Mouse (Mus musculus) neural tube, embryonic 13.5 days (tissue): ENCODE data around the gene Zcchc4. TPM values are rescaled to one million over a fixed set of nuclear protein-coding genes. Genes with fewer than 3 reads are reported as not detected.
A peak's percentile ranks its signal among the peaks of the same experiment; 100 is the strongest.

Experiments used
- ATAC-seq: fragments of 200-750 bp; cut with Nextera tagmentation; 2 replicates; pipeline ENCODE4 v1.8.0; 2017; ENCODE audit warnings: low read depth, mild to moderate bottlenecking, moderate TSS enrichment, moderate library complexity
- H3K27ac ChIP-seq: fragments of 300-500 bp; sonication (generic); replicated peaks from 2 replicates; pipeline ENCODE4 v1.5.1; 2015; ENCODE audit warnings: moderate library complexity, mild to moderate bottlenecking, inconsistent platforms
- H3K27me3 ChIP-seq: fragments of 300-500 bp; sonication (generic); 2 replicates; pipeline ENCODE4 v1.6.1; 2015; ENCODE audit warnings: mild to moderate bottlenecking, inconsistent platforms
- H3K36me3 ChIP-seq: fragments of 300-500 bp; sonication (generic); 2 replicates; pipeline ENCODE4 v1.6.1; 2015; ENCODE audit warnings: mild to moderate bottlenecking, inconsistent platforms
- H3K4me1 ChIP-seq: fragments of 300-500 bp; sonication (generic); replicated peaks from 2 replicates; pipeline ENCODE4 v1.6.1; 2015; ENCODE audit warnings: inconsistent platforms
- H3K4me2 ChIP-seq: fragments of 300-500 bp; sonication (generic); 2 replicates; pipeline ENCODE4 v1.6.1; 2015; ENCODE audit warnings: inconsistent platforms, mild to moderate bottlenecking, moderate library complexity
- H3K4me3 ChIP-seq: fragments of 300-500 bp; sonication (generic); 2 replicates; pipeline ENCODE4 v1.5.1; 2015; ENCODE audit warnings: mild to moderate bottlenecking, inconsistent platforms
- H3K9ac ChIP-seq: fragments of 300-500 bp; sonication (generic); 2 replicates; pipeline ENCODE4 v1.6.1; 2015; ENCODE audit warnings: moderate library complexity, mild to moderate bottlenecking, inconsistent platforms
- H3K9me3 ChIP-seq: fragments of 300-500 bp; sonication (generic); 2 replicates; pipeline ENCODE4 v1.6.1; 2016; ENCODE audit warnings: inconsistent platforms
- WGBS: fragments of 180-500 bp; shearing (Covaris S2); methylation state at CpG from one replicate; pipeline ENCODE4 v1.1.7; 2015; 5-methylcytosine and 5-hydroxymethylcytosine counted together
- polyA plus RNA-seq: library from polyadenylated mRNA; unstranded; fragments of >200 nt; fragmentation: Nextera tagmentation; extraction: Ambion mirVana; gene quantifications from 2 replicates; pipeline ENCODE4 v1.2.1, GENCODE M21; 2015

Zcchc4 gene
- polyA plus RNA-seq, 1 experiment from 2014 or later, result 11.4 TPM

DNA sequence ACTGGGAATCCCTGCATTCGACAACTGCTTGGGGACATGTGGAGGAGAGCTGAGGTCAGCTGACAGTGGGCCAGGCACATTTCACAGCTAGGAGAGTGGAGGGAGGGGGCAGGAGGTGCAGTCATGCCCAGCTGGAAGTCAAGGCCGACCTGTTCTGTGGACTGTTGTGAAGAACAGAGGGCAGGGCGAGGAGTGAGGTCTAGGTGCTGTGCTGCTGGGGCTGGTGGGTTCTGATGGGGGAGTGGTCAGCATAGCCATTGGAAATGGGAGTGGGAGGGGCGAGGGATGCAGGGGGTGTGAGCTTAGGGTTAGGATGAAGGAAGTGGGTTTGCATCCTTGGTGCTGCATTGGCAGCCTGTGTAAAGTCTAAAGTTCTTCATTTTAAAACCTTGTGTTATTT, 30.6 kb downstream of the Zcchc4 start:
- Histone ChIP-seq H3K9me3 (no peaks in the 10 kb centered on the region), H3K4me3 (no peak overlapping the region), H3K36me3 (peaks cover 49% of the 10 kb centered on the region), H3K4me1 (no peaks in the 10 kb centered on the region), H3K27ac (no peak overlapping the region), H3K27me3 (no peaks in the 10 kb centered on the region), H3K9ac (no peak overlapping the region), H3K4me2 (no peak overlapping the region)
- WGBS, result 68% methylated on average over 4 of the region's 4 CpGs
- no peak for ATAC-seq

DNA sequence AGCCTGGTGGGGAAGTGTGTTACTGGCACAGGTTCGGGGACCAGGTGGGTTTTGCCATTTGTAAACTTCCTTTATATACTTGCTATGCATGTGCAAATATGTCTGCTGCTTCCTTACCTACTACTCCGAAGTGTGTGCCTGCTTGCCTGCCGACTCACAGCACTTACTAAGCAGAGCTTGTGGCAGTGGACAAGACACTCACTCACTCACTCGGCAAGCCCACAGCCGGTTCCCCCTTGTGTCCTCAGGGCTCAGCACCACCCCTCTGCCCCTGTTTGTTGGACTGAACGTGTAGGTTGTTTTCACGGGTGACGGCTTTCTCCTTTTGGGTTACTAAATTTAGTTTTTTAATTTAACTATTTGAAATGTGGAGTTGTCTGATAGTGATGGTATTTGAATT, 31.1 kb downstream of the Zcchc4 start:
- H3K9ac ChIP-seq, result no peak overlapping the region
- H3K27ac ChIP-seq, result no peak overlapping the region
- no peaks in the 10 kb centered on the region for H3K27me3 ChIP-seq
- no peak overlapping the region for H3K4me3 ChIP-seq
- ATAC-seq, result no peak
- H3K36me3 ChIP-seq, result peaks cover 49% of the 10 kb centered on the region
- no peak overlapping the region for H3K4me2 ChIP-seq
- WGBS, result 89% methylated on average over 8 of the region's 8 CpGs
- H3K4me1 ChIP-seq, result no peaks in the 10 kb centered on the region
- H3K9me3 ChIP-seq, result no peaks in the 10 kb centered on the region

DNA sequence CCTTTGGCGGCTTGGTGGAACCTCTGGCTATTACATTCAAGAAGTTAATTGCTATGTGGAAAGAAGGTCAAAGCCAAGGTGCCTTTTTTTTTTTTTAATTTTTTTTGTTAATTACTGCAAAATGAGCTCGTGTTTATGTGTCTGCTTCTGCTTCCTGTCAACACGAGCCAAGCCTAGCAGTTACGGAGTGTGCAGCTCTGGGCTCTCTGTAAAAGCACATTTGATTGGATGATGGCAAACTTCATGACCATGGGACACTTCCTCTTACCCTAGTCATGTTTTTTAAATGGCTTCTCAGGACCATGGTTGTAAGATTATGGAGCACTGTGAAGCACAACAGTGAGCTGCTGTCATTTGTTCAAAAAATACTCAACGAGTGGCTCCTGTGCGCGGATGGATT, 31.8 kb downstream of the Zcchc4 start:
- no peak overlapping the region for H3K4me2 ChIP-seq
- no peak overlapping the region for H3K27ac ChIP-seq
- no peak overlapping the region for H3K4me3 ChIP-seq
- ATAC-seq, result no peak
- 92% methylated on average over 7 of the region's 7 CpGs for WGBS
- H3K9me3 ChIP-seq, result no peaks in the 10 kb centered on the region
- H3K9ac ChIP-seq, result no peak overlapping the region
- no peaks in the 10 kb centered on the region for H3K27me3 ChIP-seq
- H3K36me3 ChIP-seq, result peaks cover 49% of the 10 kb centered on the region
- H3K4me1 ChIP-seq, result no peaks in the 10 kb centered on the region

DNA sequence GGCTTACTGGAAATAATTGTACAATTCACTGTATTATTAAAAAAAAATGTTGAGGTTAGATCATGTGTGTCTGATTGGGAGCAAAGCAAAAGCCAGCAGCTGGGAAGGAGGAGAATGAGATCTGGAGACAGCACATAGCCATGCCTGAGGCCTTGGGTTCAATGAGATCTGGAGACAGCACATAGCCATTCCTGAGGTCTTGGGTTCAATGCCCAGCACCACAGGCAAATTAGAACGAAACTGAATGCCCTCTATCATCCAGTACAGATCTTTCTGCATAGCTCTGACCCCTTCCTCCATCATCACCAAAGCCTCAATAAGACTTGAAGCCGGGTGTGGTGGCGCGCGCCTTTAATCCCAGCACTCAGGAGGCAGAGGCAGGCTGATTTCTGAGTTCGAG, 35.2 kb downstream of the Zcchc4 start:
- H3K9me3 ChIP-seq, result no peaks in the 10 kb centered on the region
- no peak overlapping the region for H3K27ac ChIP-seq
- 98% methylated on average over 6 of the region's 6 CpGs for WGBS
- H3K27me3 ChIP-seq, result no peaks in the 10 kb centered on the region
- no peak overlapping the region for H3K4me2 ChIP-seq
- peaks cover 33% of the 10 kb centered on the region for H3K36me3 ChIP-seq
- H3K4me1 ChIP-seq, result no peaks in the 10 kb centered on the region
- no peak for ATAC-seq
- no peak overlapping the region for H3K4me3 ChIP-seq
- H3K9ac ChIP-seq, result no peak overlapping the region

DNA sequence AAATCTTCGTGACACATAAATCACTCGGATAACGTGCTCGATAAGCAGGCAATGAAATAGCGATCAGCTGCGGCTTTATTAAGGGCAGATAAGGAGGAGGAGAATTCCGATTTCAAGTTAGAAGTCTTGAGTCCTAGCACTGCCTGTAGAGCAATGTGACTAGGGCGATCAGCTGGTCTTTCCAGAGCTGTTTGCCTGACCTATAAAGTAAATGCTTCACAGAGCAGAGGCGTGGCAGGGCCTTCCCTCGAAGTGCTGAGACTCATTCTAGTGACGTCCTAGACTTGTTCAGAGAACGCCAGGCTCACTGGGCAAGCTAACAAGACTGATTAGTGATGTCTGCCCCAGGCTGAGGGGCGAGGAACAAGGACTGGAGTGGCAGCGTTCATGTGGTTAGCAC, 35.8 kb downstream of the Zcchc4 start:
- H3K4me2 ChIP-seq, result no peak overlapping the region
- ATAC-seq, result no peak
- H3K27ac ChIP-seq, result no peak overlapping the region
- no peaks in the 10 kb centered on the region for H3K4me1 ChIP-seq
- H3K9me3 ChIP-seq, result no peaks in the 10 kb centered on the region
- no peak overlapping the region for H3K4me3 ChIP-seq
- 88% methylated on average over 14 of the region's 14 CpGs for WGBS
- peaks cover 36% of the 10 kb centered on the region for H3K36me3 ChIP-seq
- no peak overlapping the region for H3K9ac ChIP-seq
- no peaks in the 10 kb centered on the region for H3K27me3 ChIP-seq

DNA sequence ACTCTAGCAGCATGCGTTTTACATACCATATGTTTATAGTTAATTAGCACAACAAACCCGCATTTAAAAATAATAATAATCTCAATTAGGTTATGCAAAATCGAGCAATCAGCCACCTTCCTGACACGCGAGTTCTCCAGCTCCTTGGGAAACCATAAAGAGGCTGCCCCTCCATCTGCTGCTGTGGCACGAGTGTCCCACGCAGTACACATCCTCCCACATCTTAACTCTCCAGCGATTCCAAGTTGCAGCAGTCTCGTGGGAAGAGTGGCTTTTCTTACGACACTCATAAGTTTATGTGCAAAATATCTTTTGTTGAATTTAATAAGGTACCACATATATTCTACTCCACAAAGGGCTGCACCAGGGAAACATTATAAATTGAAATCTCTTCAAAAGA, 37.2 kb downstream of the Zcchc4 start:
- Histone ChIP-seq H3K4me1 (no peaks in the 10 kb centered on the region), H3K4me3 (no peak overlapping the region), H3K27ac (no peak overlapping the region), H3K9me3 (no peaks in the 10 kb centered on the region), H3K27me3 (no peaks in the 10 kb centered on the region), H3K9ac (no peak overlapping the region), H3K4me2 (no peak overlapping the region), H3K36me3 (peaks cover 33% of the 10 kb centered on the region)
- no peak for ATAC-seq
- WGBS, result 85% methylated on average over 10 of the region's 10 CpGs

DNA sequence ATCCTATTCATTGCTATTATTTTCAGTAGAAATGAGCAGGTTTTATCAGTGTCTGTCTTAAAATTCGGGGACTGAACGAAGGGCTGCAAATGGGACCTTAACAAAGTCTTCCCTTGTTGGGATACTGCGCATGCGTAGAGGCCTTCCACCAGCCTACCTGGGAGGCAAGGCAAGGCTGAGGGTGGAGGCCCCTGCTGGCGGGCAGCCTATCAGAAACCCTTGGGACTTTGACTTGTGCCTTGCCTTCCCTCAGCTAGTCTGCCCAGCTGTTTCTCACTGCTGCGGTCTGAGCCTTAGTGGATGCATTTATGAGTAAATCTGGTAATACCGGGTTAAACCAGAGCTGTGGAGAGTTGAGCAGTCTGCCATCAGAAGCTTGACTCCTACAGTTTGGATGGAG, 38.1 kb downstream of the Zcchc4 start:
- no peaks in the 10 kb centered on the region for H3K4me1 ChIP-seq
- WGBS, result 91% methylated on average over 7 of the region's 7 CpGs
- no peaks in the 10 kb centered on the region for H3K27me3 ChIP-seq
- no peak overlapping the region for H3K9ac ChIP-seq
- no peak overlapping the region for H3K4me3 ChIP-seq
- ATAC-seq, result no peak
- no peak overlapping the region for H3K27ac ChIP-seq
- no peaks in the 10 kb centered on the region for H3K9me3 ChIP-seq
- H3K4me2 ChIP-seq, result no peak overlapping the region
- peaks cover 24% of the 10 kb centered on the region for H3K36me3 ChIP-seq

DNA sequence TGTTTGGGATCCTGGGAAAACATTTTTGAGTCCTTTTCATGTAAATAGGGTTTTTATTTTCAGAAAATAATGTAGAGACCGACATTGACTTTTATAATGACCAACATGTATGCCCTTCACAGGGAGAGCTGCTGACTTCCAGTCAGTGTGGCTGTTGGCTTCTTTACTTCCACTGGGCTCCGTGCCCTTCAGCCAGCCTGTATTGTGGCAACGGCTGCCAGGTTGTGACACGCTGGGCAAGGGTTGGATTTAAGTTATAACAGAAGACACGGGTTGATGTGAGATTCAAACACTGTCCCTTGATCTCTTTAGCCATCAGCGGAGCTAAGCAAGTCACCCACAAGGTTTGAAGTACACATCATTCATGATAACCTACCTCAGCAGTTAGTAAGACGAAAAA, 43.5 kb downstream of the Zcchc4 start:
- no peaks in the 10 kb centered on the region for H3K27me3 ChIP-seq
- no peaks in the 10 kb centered on the region for H3K4me1 ChIP-seq
- H3K36me3 ChIP-seq, result peaks cover 17% of the 10 kb centered on the region
- H3K4me2 ChIP-seq, result no peak overlapping the region
- no peaks in the 10 kb centered on the region for H3K9me3 ChIP-seq
- no peak overlapping the region for H3K4me3 ChIP-seq
- H3K9ac ChIP-seq, result no peak overlapping the region
- WGBS, result 91% methylated on average over 7 of the region's 7 CpGs
- no peak for ATAC-seq
- H3K27ac ChIP-seq, result no peak overlapping the region

DNA sequence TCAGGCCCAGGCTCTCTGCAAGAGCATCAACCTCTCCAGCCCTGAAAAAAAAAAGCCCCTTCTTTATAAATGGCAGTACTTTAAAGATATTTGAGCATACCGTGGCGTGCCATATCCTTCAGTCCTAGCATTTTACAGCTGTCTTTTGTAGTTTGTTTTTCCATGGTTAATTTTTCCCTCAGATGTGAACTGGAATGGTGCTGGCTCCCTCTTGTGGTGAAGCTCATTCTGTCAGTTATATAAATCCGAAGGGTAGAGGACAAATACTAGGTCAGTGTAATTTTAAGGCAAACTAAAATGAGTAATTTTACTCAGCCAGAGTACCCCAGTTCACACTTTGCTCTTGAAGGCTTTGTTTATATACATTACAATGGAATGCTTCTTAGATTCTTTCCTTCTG, 46.5 kb downstream of the Zcchc4 start:
- Histone ChIP-seq H3K27ac (no peak overlapping the region), H3K36me3 (peaks cover 18% of the 10 kb centered on the region), H3K4me3 (no peak overlapping the region), H3K9ac (no peak overlapping the region), H3K4me2 (no peak overlapping the region), H3K9me3 (no peaks in the 10 kb centered on the region), H3K27me3 (no peaks in the 10 kb centered on the region), H3K4me1 (no peaks in the 10 kb centered on the region)
- WGBS, result 34% methylated on average over 3 of the region's 3 CpGs
- ATAC-seq, result no peak

DNA sequence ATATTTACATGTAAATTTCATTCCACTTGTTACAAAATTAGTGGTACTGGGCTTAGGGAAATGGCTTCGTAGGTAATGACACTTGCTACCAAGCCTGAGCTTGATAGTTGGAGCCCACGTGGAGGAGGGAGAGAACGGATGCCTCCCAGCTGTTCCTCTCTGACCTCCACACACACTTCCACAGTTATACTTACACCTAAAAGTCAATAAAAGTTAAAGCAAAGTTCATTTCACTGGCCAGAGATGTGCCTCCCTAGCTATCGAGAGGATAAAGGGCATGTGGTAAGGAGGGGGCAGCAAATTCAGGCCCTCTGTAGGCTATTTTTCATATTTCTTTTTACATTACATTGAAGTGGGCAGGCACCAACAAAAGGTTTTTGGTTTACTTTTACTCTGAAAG, 52.7 kb downstream of the Zcchc4 start:
- Histone ChIP-seq H3K4me1 (no peaks in the 10 kb centered on the region; the same call in 1 of the 2 replicates), H3K27me3 (no peaks in the 10 kb centered on the region), H3K9ac (no peak overlapping the region), H3K4me3 (no peak overlapping the region), H3K36me3 (peaks cover 5% of the 10 kb centered on the region; the same call in 1 of the 2 replicates), H3K27ac (no peak overlapping the region), H3K4me2 (no peak overlapping the region), H3K9me3 (no peaks in the 10 kb centered on the region)
- 88% methylated on average over 4 of the region's 4 CpGs for WGBS
- no peak for ATAC-seq

DNA sequence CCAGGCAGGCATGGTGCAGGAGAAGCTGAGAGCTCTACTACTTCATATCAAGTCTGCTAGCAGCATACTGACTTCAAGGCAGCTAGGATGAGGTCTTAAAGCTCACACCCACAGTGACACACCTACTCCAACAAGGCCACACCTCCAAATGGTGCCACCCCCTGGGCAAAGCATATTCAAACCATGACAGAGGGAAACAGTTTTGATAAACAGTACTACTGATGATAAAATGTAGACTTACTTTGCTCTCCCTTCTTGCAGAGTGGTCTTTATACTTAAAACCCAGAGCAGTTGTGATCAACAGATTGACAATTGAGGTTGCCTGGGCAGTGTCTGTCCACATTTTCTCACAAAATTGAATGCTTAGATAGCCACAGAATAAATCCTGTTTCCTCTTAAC, 57.8 kb downstream of the Zcchc4 start:
- H3K36me3 ChIP-seq, result peaks cover 15% of the 10 kb centered on the region; the same call in 1 of the 2 replicates
- no peaks in the 10 kb centered on the region for H3K9me3 ChIP-seq
- no peaks in the 10 kb centered on the region for H3K27me3 ChIP-seq
- no peak for ATAC-seq
- peaks cover 23% of the 10 kb centered on the region for H3K4me1 ChIP-seq
- H3K4me2 ChIP-seq, result peak overlapping the region; percentile 80
- peak overlapping the region; percentile 60 for H3K4me3 ChIP-seq
- peak overlapping the region; percentile 65; the same call in 1 of the 2 replicates for H3K9ac ChIP-seq
- peak overlapping the region; percentile 83 for H3K27ac ChIP-seq

DNA sequence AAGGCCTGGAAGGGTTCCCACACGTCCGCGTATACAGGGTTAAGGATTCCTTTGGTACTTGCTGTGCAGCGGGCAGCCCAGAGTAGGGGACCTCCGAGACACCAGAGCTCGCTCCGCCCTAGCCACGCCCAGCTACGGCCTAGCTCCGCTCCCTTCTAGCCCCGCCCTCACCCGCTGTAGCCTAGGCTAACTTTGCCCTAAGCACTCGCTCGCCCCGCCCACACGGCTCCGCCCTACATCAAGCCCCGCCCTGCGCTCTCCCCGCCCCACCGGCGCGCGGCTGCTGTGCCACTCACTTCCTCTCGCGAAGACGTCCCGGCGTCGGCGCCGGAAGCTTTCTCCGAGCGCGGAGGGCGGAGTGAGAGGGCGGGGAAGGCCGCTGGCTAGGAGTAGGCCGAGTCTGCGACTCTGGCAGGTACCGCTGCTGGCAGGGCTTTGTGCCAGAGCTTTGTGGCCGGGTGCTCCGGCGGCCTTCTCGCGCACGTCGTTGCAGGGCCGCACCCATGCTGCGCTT, 58.6 kb downstream of the Zcchc4 start, which contains the start of gene Anapc4:
Gene Anapc4 (plus strand): TSS at position 252 of the 514 bp plus-strand sequence.
- Histone ChIP-seq H3K9ac (peak within 1 kb of the TSS; percentile 84), H3K27me3 (no peaks in the 10 kb centered on the region), H3K27ac (peak within 1 kb of the TSS; percentile 84), H3K4me3 (peak within 1 kb of the TSS; percentile 60), H3K4me2 (peak within 1 kb of the TSS; percentile 80), H3K4me1 (peaks cover 29% of the 10 kb centered on the region), H3K36me3 (peaks cover 23% of the 10 kb centered on the region; the same call in 1 of the 2 replicates), H3K9me3 (no peaks in the 10 kb centered on the region)
- WGBS, result under 1% methylated on average over 50 of the region's 50 CpGs
- peak; percentile 99 for ATAC-seq

DNA sequence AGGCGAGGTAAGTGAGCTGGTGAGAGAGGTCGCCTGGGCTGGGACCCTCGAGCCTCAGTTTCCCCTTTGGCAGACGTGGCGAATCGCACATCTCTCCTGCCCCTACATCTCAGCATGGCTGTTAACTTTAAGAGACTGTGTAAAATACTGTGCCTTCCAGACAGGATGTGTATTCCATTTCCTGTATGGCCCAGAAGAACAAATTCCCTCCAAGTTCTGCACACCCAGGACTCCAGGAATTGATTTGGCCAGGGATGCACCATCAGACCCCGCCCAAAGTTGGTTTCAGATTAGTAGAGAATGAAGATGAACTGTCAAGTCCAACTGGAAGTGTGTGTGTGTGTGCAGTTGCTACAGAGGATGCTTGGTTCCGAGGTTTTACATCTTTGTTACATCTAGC, 59.2 kb downstream of the Zcchc4 start:
- Histone ChIP-seq H3K9ac (peak overlapping the region; percentile 84), H3K4me3 (peak overlapping the region; percentile 60), H3K27me3 (no peaks in the 10 kb centered on the region), H3K27ac (peak overlapping the region; percentile 84), H3K9me3 (no peaks in the 10 kb centered on the region), H3K4me2 (peak overlapping the region; percentile 80), H3K36me3 (peaks cover 29% of the 10 kb centered on the region; the same call in 1 of the 2 replicates), H3K4me1 (peaks cover 29% of the 10 kb centered on the region)
- WGBS, result 12% methylated on average over 8 of the region's 8 CpGs
- ATAC-seq, result no peak; the same call in 1 of the 2 replicates
